ENCODE assay signal across 10 mouse cellular contexts in genomic region chr2:152047116-152048002, GRCm38 (mm10). TPM values are rescaled to one million over a fixed set of nuclear protein-coding genes. Genes with fewer than 3 reads are reported as not detected.
A peak's percentile ranks its signal among the peaks of the same experiment; 100 is the strongest.
DNase-seq lines count a peak whose midpoint lies in the region; ATAC-seq lines count a peak whose summit lies in the region.
"Had no signal": no experiment of that assay in that cellular context is flagged by ENCODE, and none has a peak within 500 bp of the region (broad histone marks: within the 10 kb centered on the region; RNA-seq: fewer than 3 reads in every experiment).

No protein-coding gene starts in this region.

- peak overlapping the region; percentile 77 for H3K9ac ChIP-seq in hindbrain, embryonic 11.5 days (ENCODE audit: low read depth, low read length)
- no peak overlapping the region; the same call in 1 of the 2 replicates for H3K9ac ChIP-seq in midbrain, embryonic 14.5 days (replicated peaks; ENCODE audit: low read length)
- no peak overlapping the region for H3K9ac ChIP-seq in liver, embryonic 12.5 days
- H3K9ac ChIP-seq: liver, postnatal 0 days had no signal

- ATAC-seq in hindbrain, embryonic 11.5 days (ENCODE audit: low FRiP score): peak; percentile 68
- peak; percentile 57; the same call in 1 of the 2 replicates for ATAC-seq in midbrain, embryonic 14.5 days (ENCODE audit: low FRiP score, low TSS enrichment)
- no peak for ATAC-seq in liver, embryonic 12.5 days
- ATAC-seq: liver, postnatal 0 days had no signal

- peak; percentile 64 to 68 for DNase-seq in cerebellum, postnatal 10 days
- no peak for DNase-seq in cerebellum, adult 11-12 months
- DNase-seq in embryo, embryonic 9.5 days (ENCODE audit: extremely low spot score): peak; percentile 32
- DNase-seq in hindbrain, embryonic 11.5 days (ENCODE audit: low spot score): peak; percentile 76
- DNase-seq in midbrain, embryonic 14.5 days: peak; percentile 81
- DNase-seq in ovary, adult 18-20 months (ENCODE audit: low spot score): no peak
- DNase-seq in layer of hippocampus, postnatal 14 days (ENCODE audit: low spot score in 2 of 2): no peak
- DNase-seq: liver, postnatal 0 days had no signal

- peak overlapping the region; percentile 98 for H3K27ac ChIP-seq in hindbrain, embryonic 11.5 days (ENCODE audit: low read depth, low read length)
- H3K27ac ChIP-seq in midbrain, embryonic 14.5 days (replicated peaks; ENCODE audit: low read depth, low read length): peak overlapping the region; percentile 90
- no peak overlapping the region for H3K27ac ChIP-seq in liver, embryonic 12.5 days

- H3K9me3 ChIP-seq in hindbrain, embryonic 11.5 days (ENCODE audit: control insufficient read depth, low read length): no peaks in the 10 kb centered on the region
- no peaks in the 10 kb centered on the region for H3K9me3 ChIP-seq in midbrain, embryonic 14.5 days (ENCODE audit: control insufficient read depth, low read length)
- no peaks in the 10 kb centered on the region for H3K9me3 ChIP-seq in liver, embryonic 12.5 days (replicated peaks)

- H3K36me3 ChIP-seq in hindbrain, embryonic 11.5 days (ENCODE audit: control insufficient read depth, insufficient read depth, low read length): no peaks in the 10 kb centered on the region
- no peaks in the 10 kb centered on the region for H3K36me3 ChIP-seq in midbrain, embryonic 14.5 days (ENCODE audit: control insufficient read depth, insufficient read depth, low read length)
- no peaks in the 10 kb centered on the region for H3K36me3 ChIP-seq in liver, embryonic 12.5 days

- WGBS in hindbrain, embryonic 11.5 days: 2% methylated on average over 25 of the region's 25 CpGs
- WGBS in midbrain, embryonic 14.5 days: 3% methylated on average over 25 of the region's 25 CpGs
- WGBS in liver, embryonic 12.5 days (ENCODE audit: insufficient replicate concordance): 2% methylated on average over 25 of the region's 25 CpGs

- H3K27me3 ChIP-seq in hindbrain, embryonic 11.5 days (ENCODE audit: control insufficient read depth, insufficient read depth, low read length): peaks cover 15% of the 10 kb centered on the region; the same call in 1 of the 2 replicates
- H3K27me3 ChIP-seq in midbrain, embryonic 14.5 days (ENCODE audit: control insufficient read depth, insufficient read depth, low read length): no peaks in the 10 kb centered on the region
- peaks cover 96% of the 10 kb centered on the region for H3K27me3 ChIP-seq in liver, embryonic 12.5 days (replicated peaks)

- peaks cover 22% of the 10 kb centered on the region for H3K4me1 ChIP-seq in hindbrain, embryonic 11.5 days (replicated peaks; ENCODE audit: control insufficient read depth, insufficient read depth, low read length)
- H3K4me1 ChIP-seq in midbrain, embryonic 14.5 days (ENCODE audit: control insufficient read depth, insufficient read depth, low read length): peaks cover 49% of the 10 kb centered on the region
- H3K4me1 ChIP-seq in liver, embryonic 12.5 days: peaks cover 17% of the 10 kb centered on the region

- no peak overlapping the region for H3K4me3 ChIP-seq in hindbrain, embryonic 11.5 days (ENCODE audit: low read depth, low read length)
- H3K4me3 ChIP-seq in midbrain, embryonic 14.5 days (replicated peaks; ENCODE audit: low read depth, low read length): peak overlapping the region; percentile 43; the same call in 1 of the 2 replicates
- no peak overlapping the region for H3K4me3 ChIP-seq in liver, embryonic 12.5 days

- H3K4me2 ChIP-seq in hindbrain, embryonic 11.5 days (replicated peaks; ENCODE audit: low read depth, low read length): peak overlapping the region; percentile 93
- peak overlapping the region; percentile 92 for H3K4me2 ChIP-seq in midbrain, embryonic 14.5 days (ENCODE audit: low read length)
- H3K4me2 ChIP-seq in liver, embryonic 12.5 days: no peak overlapping the region

RNA-seq across cellular contexts. Expression of gene Scrt2, which starts 34.0 kb away (rescaled TPM):
- 27.1 and 31.4 TPM in 2 replicates for polyA plus RNA-seq in hindbrain, embryonic 11.5 days (2014; fragmentation: Nextera tagmentation; extraction: Ambion mirVana)
- polyA plus RNA-seq in midbrain, embryonic 14.5 days (2014; fragmentation: Nextera tagmentation; extraction: Ambion mirVana): 16.4 and 18.4 TPM in 2 replicates
- total RNA-seq in layer of hippocampus, postnatal 14 days (2021): 10 to 100 TPM; 25.6 to 27.7 TPM
- not detected in 2 replicates for polyA plus RNA-seq in liver, embryonic 12.5 days (2016; fragmentation: Nextera tagmentation; extraction: Ambion mirVana)
- polyA plus RNA-seq: heart, embryonic 16.5 days; liver, postnatal 0 days had no signal

RNA-seq across cellular contexts. Expression of gene Slc52a3, which starts 51.0 kb away (rescaled TPM):
- polyA plus RNA-seq in hindbrain, embryonic 11.5 days (2014; fragmentation: Nextera tagmentation; extraction: Ambion mirVana): 0.56 and 0.73 TPM in 2 replicates
- polyA plus RNA-seq in midbrain, embryonic 14.5 days (2014; fragmentation: Nextera tagmentation; extraction: Ambion mirVana): 0.42 and 0.74 TPM in 2 replicates
- total RNA-seq in layer of hippocampus, postnatal 14 days (2021): 1 to 10 TPM; 3.2 to 3.7 TPM
- polyA plus RNA-seq in liver, embryonic 12.5 days (2016; fragmentation: Nextera tagmentation; extraction: Ambion mirVana): 1.3 and 1.9 TPM in 2 replicates

RNA-seq across cellular contexts. Expression of gene Srxn1, which starts 58.0 kb away (rescaled TPM):
- polyA plus RNA-seq in hindbrain, embryonic 11.5 days (2014; fragmentation: Nextera tagmentation; extraction: Ambion mirVana): 13.4 and 14.8 TPM in 2 replicates
- polyA plus RNA-seq in midbrain, embryonic 14.5 days (2014; fragmentation: Nextera tagmentation; extraction: Ambion mirVana): 11.5 and 17.4 TPM in 2 replicates
- 10 to 100 TPM; 59.1 to 65.8 TPM for total RNA-seq in layer of hippocampus, postnatal 14 days (2021)
- 23.1 and 27.2 TPM in 2 replicates for polyA plus RNA-seq in liver, embryonic 12.5 days (2016; fragmentation: Nextera tagmentation; extraction: Ambion mirVana)

Comparison
In these comparisons a context has a peak if more than half of its experiments do, and no peak if none do; other contexts are left out.
1. DNase-seq: peak in cerebellum, postnatal 10 days (2 of 2), embryo, embryonic 9.5 days (single experiment), hindbrain, embryonic 11.5 days (single experiment) and midbrain, embryonic 14.5 days (single experiment); none in cerebellum, adult 11-12 months (single experiment), ovary, adult 18-20 months (single experiment) and layer of hippocampus, postnatal 14 days (0 of 2).
2. RNA of gene Scrt2, which starts 34.0 kb away (polyA plus RNA-seq): 27.1 to 31.4 TPM in hindbrain, embryonic 11.5 days and 16.4 to 18.4 TPM in midbrain, embryonic 14.5 days; not detected in liver, embryonic 12.5 days; every median in the first group is over 10 times any median in the second.